Mouse (Mus musculus): ENCODE measurements around the gene Rundc3a. TPM values are rescaled to one million over a fixed set of nuclear protein-coding genes. Genes with fewer than 3 reads are reported as not detected.
"Not testable (repeated sequence)": the region's sequence is repeated elsewhere in the genome, so short reads cannot be mapped to it uniquely, and the experiment has no call there.

Rundc3a gene
- polyA plus RNA-seq, 1 experiment from 2014 or later: 9.2 TPM

GRCm38 (mm10) chr11:102406900-102407833 lies 14.0 kb downstream of the Rundc3a start:
- Histone ChIP-seq H3K4me3 (replicated peaks) (peak overlapping the region; percentile 90), H3K9ac (peak overlapping the region; percentile 86), H3K9me3 (no peaks in the 10 kb centered on the region), H3K4me1 (peaks cover 22% of the 10 kb centered on the region), H3K4me2 (peak overlapping the region; percentile 86), H3K36me3 (peaks cover 19% of the 10 kb centered on the region), H3K27me3 (replicated peaks) (no peaks in the 10 kb centered on the region), H3K27ac (peak overlapping the region; percentile 94)
- WGBS: under 1% methylated on average over 72 of the region's 85 CpGs
- ATAC-seq (ENCODE audit: insufficient read depth, low FRiP score, low read depth): peak; percentile 70

- peak within 1 kb of the TSS; percentile 86 for H3K9ac ChIP-seq
- H3K27me3 ChIP-seq (replicated peaks): no peaks in the 10 kb centered on the region
- peak within 1 kb of the TSS; percentile 86 for H3K4me2 ChIP-seq
- H3K4me1 ChIP-seq: peaks cover 22% of the 10 kb centered on the region
- peaks cover 15% of the 10 kb centered on the region for H3K36me3 ChIP-seq
- ATAC-seq (ENCODE audit: insufficient read depth, low FRiP score, low read depth): no peak
- WGBS: under 1% methylated on average over 19 of the region's 19 CpGs
- H3K9me3 ChIP-seq: no peaks in the 10 kb centered on the region
- H3K27ac ChIP-seq: peak within 1 kb of the TSS; percentile 94
- H3K4me3 ChIP-seq (replicated peaks): peak within 1 kb of the TSS; percentile 90
These were observed 14.6 kb downstream of the Rundc3a start, which contains the start of gene Slc25a39 for GRCm38 (mm10) chr11:102407834-102408215. Slc25a39 (minus strand) TSS chr11:102407946.

- ATAC-seq (ENCODE audit: insufficient read depth, low FRiP score, low read depth): peak; percentile 92
- under 1% methylated on average over 32 of the region's 32 CpGs for WGBS
- peaks cover 22% of the 10 kb centered on the region for H3K4me1 ChIP-seq
- H3K9ac ChIP-seq: no peak overlapping the region
- H3K27me3 ChIP-seq (replicated peaks): no peaks in the 10 kb centered on the region
- peak overlapping the region; percentile 94 for H3K27ac ChIP-seq
- peak overlapping the region; percentile 86 for H3K4me2 ChIP-seq
- H3K4me3 ChIP-seq (replicated peaks): peak overlapping the region; percentile 90
- H3K9me3 ChIP-seq: no peaks in the 10 kb centered on the region
- H3K36me3 ChIP-seq: peaks cover 10% of the 10 kb centered on the region
These were observed 15.2 kb downstream of the Rundc3a start for GRCm38 (mm10) chr11:102408344-102408876.

GRCm38 (mm10) chr11:102408888-102409794 lies 15.9 kb downstream of the Rundc3a start:
- H3K4me2 ChIP-seq: peak overlapping the region; percentile 86
- H3K4me1 ChIP-seq: peaks cover 22% of the 10 kb centered on the region
- H3K36me3 ChIP-seq: peaks cover 2% of the 10 kb centered on the region; the same call in 1 of the 2 replicates
- H3K9me3 ChIP-seq: no peaks in the 10 kb centered on the region
- H3K4me3 ChIP-seq (replicated peaks): peak overlapping the region; percentile 90
- H3K27me3 ChIP-seq (replicated peaks): no peaks in the 10 kb centered on the region
- ATAC-seq (ENCODE audit: insufficient read depth, low FRiP score, low read depth): 0 out of 2 replicates have a peak, but pooled peaks have one; percentile 0
- WGBS: 33% methylated on average over 15 of the region's 15 CpGs
- H3K9ac ChIP-seq: no peak overlapping the region; the same call in 1 of the 2 replicates
- peak overlapping the region; percentile 94 for H3K27ac ChIP-seq

- no peaks in the 10 kb centered on the region for H3K9me3 ChIP-seq
- H3K27me3 ChIP-seq (replicated peaks): no peaks in the 10 kb centered on the region
- H3K4me2 ChIP-seq: no peak overlapping the region
- ATAC-seq (ENCODE audit: insufficient read depth, low FRiP score, low read depth): no peak
- peak overlapping the region; percentile 94; the same call in 1 of the 2 replicates for H3K27ac ChIP-seq
- H3K4me3 ChIP-seq (replicated peaks): no peak overlapping the region
- 72% methylated on average over 3 of the region's 3 CpGs for WGBS
- H3K9ac ChIP-seq: no peak overlapping the region
- no peaks in the 10 kb centered on the region for H3K36me3 ChIP-seq
- peaks cover 22% of the 10 kb centered on the region for H3K4me1 ChIP-seq
These were observed 16.7 kb downstream of the Rundc3a start for GRCm38 (mm10) chr11:102409795-102410330.

- peaks cover 21% of the 10 kb centered on the region for H3K4me1 ChIP-seq
- H3K4me2 ChIP-seq; H3K27me3 ChIP-seq (replicated peaks); H3K4me3 ChIP-seq (replicated peaks); H3K36me3 ChIP-seq; H3K27ac ChIP-seq; ATAC-seq (ENCODE audit: insufficient read depth, low FRiP score, low read depth); H3K9ac ChIP-seq; H3K9me3 ChIP-seq: not testable (repeated sequence)
- 82% methylated on average over 3 of the region's 3 CpGs for WGBS
These were observed 17.1 kb downstream of the Rundc3a start for GRCm38 (mm10) chr11:102410345-102410744.

- Histone ChIP-seq H3K9ac (no peak overlapping the region), H3K27ac (no peak overlapping the region), H3K36me3 (no peaks in the 10 kb centered on the region), H3K27me3 (replicated peaks) (no peaks in the 10 kb centered on the region), H3K4me2 (no peak overlapping the region), H3K4me1 (peaks cover 14% of the 10 kb centered on the region), H3K4me3 (replicated peaks) (no peak overlapping the region), H3K9me3 (no peaks in the 10 kb centered on the region)
- 75% methylated on average over 3 of the region's 3 CpGs for WGBS
- no peak for ATAC-seq (ENCODE audit: insufficient read depth, low FRiP score, low read depth)
These were observed 17.9 kb downstream of the Rundc3a start for GRCm38 (mm10) chr11:102411061-102411460.

GRCm38 (mm10) chr11:102411704-102412103 lies 18.5 kb downstream of the Rundc3a start:
- no peak overlapping the region for H3K27ac ChIP-seq
- ATAC-seq (ENCODE audit: insufficient read depth, low FRiP score, low read depth): no peak
- H3K9me3 ChIP-seq: no peaks in the 10 kb centered on the region

GRCm38 (mm10) chr11:102413059-102413458 lies 19.9 kb downstream of the Rundc3a start:
- WGBS: 74% methylated on average over 8 of the region's 8 CpGs
- ATAC-seq (ENCODE audit: insufficient read depth, low FRiP score, low read depth): no peak
- Histone ChIP-seq H3K4me2 (no peak overlapping the region), H3K9ac (no peak overlapping the region), H3K36me3 (no peaks in the 10 kb centered on the region), H3K4me1 (peaks cover 8% of the 10 kb centered on the region), H3K4me3 (replicated peaks) (no peak overlapping the region), H3K9me3 (no peaks in the 10 kb centered on the region), H3K27ac (no peak overlapping the region), H3K27me3 (replicated peaks) (no peaks in the 10 kb centered on the region)

More at GRCm38 (mm10) chr11:102411704-102412103, 18.5 kb downstream of the Rundc3a start:
- WGBS: 6% methylated on average over 11 of the region's 11 CpGs
- H3K9ac ChIP-seq: no peak overlapping the region
- H3K4me2 ChIP-seq: no peak overlapping the region
- peaks cover 8% of the 10 kb centered on the region for H3K4me1 ChIP-seq
- no peaks in the 10 kb centered on the region for H3K27me3 ChIP-seq (replicated peaks)
- H3K36me3 ChIP-seq: no peaks in the 10 kb centered on the region
- H3K4me3 ChIP-seq (replicated peaks): no peak overlapping the region

- Histone ChIP-seq H3K4me2 (no peak overlapping the region), H3K27me3 (replicated peaks) (no peaks in the 10 kb centered on the region), H3K4me1 (peaks cover 4% of the 10 kb centered on the region; the same call in 1 of the 2 replicates), H3K9me3 (no peaks in the 10 kb centered on the region), H3K27ac (no peak overlapping the region), H3K4me3 (replicated peaks) (no peak overlapping the region), H3K9ac (no peak overlapping the region), H3K36me3 (no peaks in the 10 kb centered on the region)
- no peak for ATAC-seq (ENCODE audit: insufficient read depth, low FRiP score, low read depth)
- WGBS: 65% methylated on average over 10 of the region's 10 CpGs
These were observed 22.0 kb downstream of the Rundc3a start for GRCm38 (mm10) chr11:102415034-102415802.
